Mouse (Mus musculus) forebrain, embryonic 11.5 days (tissue): ENCODE measurements around the gene Smg6. TPM values are rescaled to one million over a fixed set of nuclear protein-coding genes. Genes with fewer than 3 reads are reported as not detected.

Experiments used
- ATAC-seq: fragments of 200-750 bp; cut with Nextera tagmentation; replicated peaks from 2 replicates; pipeline ENCODE4 v1.8.0; 2017; ENCODE audit warnings: moderate TSS enrichment; ENCODE audit not compliant: low FRiP score
- DNase-seq: peaks from one replicate; pipeline ENCODE4 v3.0.0-alpha.2; 2017; ENCODE audit warnings: low spot score
- H3K27ac ChIP-seq: fragments of 300-500 bp; sonication (generic); 2 replicates; pipeline ENCODE4 v1.5.1; 2014; ENCODE audit warnings: low read depth, low read length
- H3K27me3 ChIP-seq: fragments of 300-500 bp; sonication (generic); 2 replicates; pipeline ENCODE4 v1.6.1; 2014; ENCODE audit warnings: mild to moderate bottlenecking, low read length, mixed read lengths; ENCODE audit not compliant: control insufficient read depth, insufficient read depth
- H3K36me3 ChIP-seq: fragments of 300-500 bp; sonication (generic); 2 replicates; pipeline ENCODE4 v1.6.1; 2014; ENCODE audit warnings: mild to moderate bottlenecking, low read length, moderate library complexity, mixed read lengths; ENCODE audit not compliant: control insufficient read depth, insufficient read depth
- H3K4me1 ChIP-seq: fragments of 300-500 bp; sonication (generic); replicated peaks from 2 replicates; pipeline ENCODE4 v1.6.1; 2014; ENCODE audit warnings: low read length, mixed read lengths; ENCODE audit not compliant: control insufficient read depth, insufficient read depth
- H3K4me2 ChIP-seq: fragments of 300-500 bp; sonication (generic); 2 replicates; pipeline ENCODE4 v1.6.1; 2014; ENCODE audit warnings: low read depth, mild to moderate bottlenecking, low read length, moderate library complexity, mixed read lengths; ENCODE audit not compliant: severe bottlenecking
- H3K4me3 ChIP-seq: fragments of 300-500 bp; sonication (generic); 2 replicates; pipeline ENCODE4 v1.5.1; 2014; ENCODE audit warnings: low read depth, low read length
- H3K9ac ChIP-seq: fragments of 300-500 bp; sonication (generic); 2 replicates; pipeline ENCODE4 v1.6.1; 2014; ENCODE audit warnings: low read length
- H3K9me3 ChIP-seq: fragments of 300-500 bp; sonication (generic); 2 replicates; pipeline ENCODE4 v1.6.1; 2016; ENCODE audit warnings: low read length, mixed read lengths; ENCODE audit not compliant: control insufficient read depth
- WGBS: fragments of 180-500 bp; shearing (Covaris S2); extraction: QIAGEN DNeasy Blood & Tissue Kit; methylation state at CpG from one replicate; pipeline ENCODE4 v1.1.7; 2014; 5-methylcytosine and 5-hydroxymethylcytosine counted together
- polyA plus RNA-seq: library from polyadenylated mRNA; unstranded; fragments of >200 nt; fragmentation: Nextera tagmentation; extraction: Ambion mirVana; gene quantifications from 2 replicates; pipeline ENCODE4 v1.2.1, GENCODE M21; 2014

The Smg6 gene
- polyA plus RNA-seq, 1 experiment from 2014 or later: 19.8 TPM

DNA sequence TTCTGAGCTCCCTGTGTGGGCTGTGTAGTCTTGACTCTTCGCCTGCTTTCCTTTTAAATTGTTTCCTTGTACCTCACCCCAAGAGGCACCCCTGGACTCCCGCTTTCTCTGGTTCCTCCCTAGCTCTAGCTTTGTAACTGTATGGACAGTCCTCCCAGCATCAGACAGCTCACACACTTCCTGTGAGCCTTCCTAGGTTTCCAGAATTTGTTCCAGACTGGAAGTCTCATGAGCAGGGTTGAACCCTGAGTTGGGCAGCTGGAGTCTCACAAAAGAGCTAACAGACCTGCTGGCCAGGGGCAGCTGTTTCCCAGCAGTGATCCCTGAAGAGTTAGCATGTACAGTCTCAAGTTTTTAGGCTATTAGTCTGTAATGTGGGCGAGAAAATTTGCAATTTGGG, 118.7 kb downstream of the Smg6 start:
- Histone ChIP-seq H3K4me3 (no peak overlapping the region), H3K27ac (no peak overlapping the region), H3K4me2 (no peak overlapping the region), H3K27me3 (no peaks in the 10 kb centered on the region), H3K9me3 (no peaks in the 10 kb centered on the region), H3K9ac (no peak overlapping the region), H3K36me3 (peaks cover 7% of the 10 kb centered on the region), H3K4me1 (no peaks in the 10 kb centered on the region)
- no peak for DNase-seq
- WGBS: 88% methylated on average over 3 of the region's 3 CpGs
- ATAC-seq: no peak

DNA sequence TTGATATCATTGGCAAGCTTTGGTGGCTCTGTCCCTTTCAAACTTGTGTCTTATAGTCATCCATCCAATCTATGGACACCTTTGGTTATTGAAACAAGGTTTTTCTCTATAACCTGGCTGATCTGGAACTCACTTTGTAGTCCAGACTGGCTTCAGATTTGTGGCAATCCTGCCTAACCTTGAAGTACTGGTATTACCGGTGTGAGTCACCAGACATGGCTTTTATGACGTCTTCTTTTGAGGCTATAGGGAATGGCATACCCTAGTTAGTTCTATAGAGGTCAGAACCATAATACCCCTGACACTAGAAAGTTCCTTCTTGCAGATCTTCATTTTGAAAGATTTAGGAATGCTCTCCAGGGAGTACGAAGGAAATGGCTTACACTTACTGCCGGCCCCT, 120.2 kb downstream of the Smg6 start:
- Histone ChIP-seq H3K27ac (no peak overlapping the region), H3K4me3 (no peak overlapping the region), H3K36me3 (peaks cover 7% of the 10 kb centered on the region), H3K4me1 (no peaks in the 10 kb centered on the region), H3K4me2 (no peak overlapping the region), H3K9me3 (no peaks in the 10 kb centered on the region), H3K9ac (no peak overlapping the region), H3K27me3 (no peaks in the 10 kb centered on the region)
- 94% methylated on average over 4 of the region's 4 CpGs for WGBS
- no peak for ATAC-seq
- DNase-seq: no peak

DNA sequence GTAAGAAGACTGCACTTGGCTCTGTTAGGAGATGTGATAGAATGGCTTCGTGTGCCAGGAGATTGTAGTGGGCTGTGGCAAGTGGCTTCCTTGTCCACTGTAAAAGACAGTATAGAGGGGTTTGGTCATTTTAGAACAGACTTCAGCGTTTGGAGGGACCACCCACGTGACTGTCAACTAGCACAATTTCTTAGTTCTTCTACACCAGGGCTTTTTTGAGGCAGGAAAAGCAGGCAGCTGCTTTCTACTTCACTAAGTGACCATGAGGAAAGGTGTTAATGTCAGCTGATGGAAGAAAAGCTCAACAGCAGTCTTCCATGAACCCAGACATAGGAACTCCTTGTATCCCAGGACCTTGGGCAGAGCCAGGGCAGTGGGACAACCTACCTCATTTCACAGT, 121.0 kb downstream of the Smg6 start:
- no peak overlapping the region for H3K27ac ChIP-seq

DNA sequence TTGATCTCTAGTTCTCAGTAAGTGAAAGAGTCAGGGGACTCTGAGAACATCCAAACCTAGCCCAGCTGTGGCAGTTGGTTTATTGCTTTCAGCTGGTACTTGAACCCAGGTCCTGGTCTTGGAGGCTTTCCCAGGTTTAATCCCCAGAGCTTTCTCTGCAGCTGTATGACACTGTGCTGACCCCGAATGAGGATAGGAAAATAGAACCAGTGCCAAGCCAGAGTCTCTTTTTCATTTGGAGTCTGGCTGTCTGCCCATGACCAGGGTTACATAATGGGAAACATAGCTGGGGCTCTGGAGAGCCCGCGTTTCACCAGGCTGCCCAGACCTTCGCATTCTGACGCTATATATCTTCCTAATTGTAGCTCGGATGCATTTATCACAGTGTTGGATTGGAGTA, 121.4 kb downstream of the Smg6 start:
- WGBS: 81% methylated on average over 6 of the region's 6 CpGs
- Histone ChIP-seq H3K4me3 (no peak overlapping the region), H3K9ac (no peak overlapping the region), H3K27me3 (no peaks in the 10 kb centered on the region), H3K9me3 (no peaks in the 10 kb centered on the region), H3K27ac (no peak overlapping the region), H3K4me2 (no peak overlapping the region), H3K36me3 (peaks cover 2% of the 10 kb centered on the region; the same call in 1 of the 2 replicates), H3K4me1 (no peaks in the 10 kb centered on the region)
- ATAC-seq (no peak), DNase-seq (no peak)

More for the DNA sequence above, 121.0 kb downstream of the Smg6 start:
- 85% methylated on average over 3 of the region's 3 CpGs for WGBS
- ATAC-seq: no peak
- H3K9me3 ChIP-seq: no peaks in the 10 kb centered on the region
- H3K36me3 ChIP-seq: peaks cover 6% of the 10 kb centered on the region
- no peaks in the 10 kb centered on the region for H3K4me1 ChIP-seq
- no peak overlapping the region for H3K9ac ChIP-seq
- H3K27me3 ChIP-seq: no peaks in the 10 kb centered on the region
- DNase-seq: no peak
- H3K4me3 ChIP-seq: no peak overlapping the region
- no peak overlapping the region for H3K4me2 ChIP-seq

DNA sequence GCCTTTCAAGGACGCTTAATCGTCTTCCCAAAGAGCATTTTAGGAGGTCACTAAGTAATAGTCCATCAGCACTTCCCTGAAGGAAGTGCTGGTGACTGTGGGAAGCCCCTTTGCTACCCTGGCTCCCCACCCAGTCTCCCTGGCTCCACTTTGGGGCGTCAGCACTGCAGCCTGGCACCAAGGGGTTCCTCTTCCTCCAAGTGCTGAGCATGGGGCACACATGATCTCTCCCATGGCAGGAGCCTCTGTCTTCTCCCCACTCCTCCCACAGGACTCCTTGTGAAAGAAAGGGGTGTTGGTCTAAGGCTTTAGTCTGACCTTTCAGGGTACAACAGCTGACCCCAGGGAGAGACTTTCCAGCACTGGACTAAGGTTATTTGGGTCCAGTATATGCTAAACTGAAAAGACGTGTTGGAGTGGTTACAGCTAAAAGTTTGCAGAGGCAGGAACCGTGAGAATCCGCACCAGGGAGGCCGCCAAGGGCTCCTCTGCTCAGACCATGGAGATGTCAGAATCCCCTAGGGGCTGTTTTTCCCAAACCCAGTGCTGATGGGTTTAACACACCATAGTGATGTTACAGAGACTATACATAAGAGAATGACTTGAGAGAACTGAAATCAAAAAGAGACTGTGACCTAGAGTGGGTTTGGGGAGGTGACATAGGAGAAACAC, 122.2 kb downstream of the Smg6 start:
- DNase-seq (no peak), ATAC-seq (no peak)
- 89% methylated on average over 7 of the region's 7 CpGs for WGBS
- Histone ChIP-seq H3K9ac (no peak overlapping the region), H3K9me3 (no peaks in the 10 kb centered on the region), H3K36me3 (no peaks in the 10 kb centered on the region; the same call in 1 of the 2 replicates), H3K27me3 (no peaks in the 10 kb centered on the region), H3K4me1 (no peaks in the 10 kb centered on the region), H3K27ac (no peak overlapping the region), H3K4me2 (no peak overlapping the region), H3K4me3 (no peak overlapping the region)

DNA sequence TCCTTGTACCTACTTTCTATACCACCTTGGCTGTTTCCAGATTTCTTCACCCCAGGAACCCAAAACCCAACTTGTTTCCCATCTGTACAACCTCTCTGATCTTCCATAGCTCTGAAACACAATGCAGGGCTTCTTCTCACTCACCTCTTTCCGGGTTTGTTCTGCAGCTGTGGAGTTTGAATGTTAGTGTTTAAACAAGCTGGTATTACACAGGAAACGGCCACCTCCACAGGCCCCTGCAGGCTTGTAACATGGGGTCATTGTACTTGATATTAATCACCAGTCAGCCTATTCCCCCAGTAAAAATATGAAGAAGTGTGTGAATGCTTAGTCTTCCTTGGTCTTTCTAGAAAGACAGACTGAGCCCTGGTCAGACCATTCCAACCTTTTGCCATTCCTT, 123.5 kb downstream of the Smg6 start:
- Histone ChIP-seq H3K4me2 (no peak overlapping the region), H3K9ac (no peak overlapping the region), H3K4me1 (no peaks in the 10 kb centered on the region), H3K27ac (no peak overlapping the region), H3K27me3 (no peaks in the 10 kb centered on the region), H3K9me3 (no peaks in the 10 kb centered on the region), H3K4me3 (no peak overlapping the region), H3K36me3 (no peaks in the 10 kb centered on the region; the same call in 1 of the 2 replicates)
- DNase-seq: no peak
- ATAC-seq: no peak
- 60% methylated on average over 2 of the region's 2 CpGs for WGBS

DNA sequence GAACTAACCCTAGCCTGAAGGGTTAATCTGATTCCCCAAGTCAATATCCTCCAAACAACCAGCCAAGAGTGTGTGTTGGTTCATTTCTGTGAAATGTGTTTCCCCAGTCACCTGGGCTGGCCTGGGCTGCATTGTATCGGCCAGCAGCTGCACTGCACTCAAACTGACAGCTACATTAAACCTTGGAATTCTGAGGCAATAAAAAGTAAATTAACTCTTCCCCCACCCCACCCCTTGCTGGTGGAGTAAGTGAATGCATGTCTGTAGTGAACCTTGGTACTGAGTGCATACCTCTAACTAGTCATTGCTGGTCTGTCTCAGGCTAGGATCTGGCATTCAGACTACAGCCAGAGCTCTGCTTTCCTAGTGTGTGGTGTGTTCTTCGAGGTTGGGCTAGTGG, 124.2 kb downstream of the Smg6 start:
- H3K9ac ChIP-seq: no peak overlapping the region
- H3K27me3 ChIP-seq: no peaks in the 10 kb centered on the region
- no peak overlapping the region for H3K27ac ChIP-seq
- no peaks in the 10 kb centered on the region for H3K4me1 ChIP-seq
- H3K9me3 ChIP-seq: no peaks in the 10 kb centered on the region
- H3K36me3 ChIP-seq: no peaks in the 10 kb centered on the region; the same call in 1 of the 2 replicates
- H3K4me3 ChIP-seq: no peak overlapping the region
- DNase-seq (no peak), ATAC-seq (no peak)
- no peak overlapping the region for H3K4me2 ChIP-seq
- WGBS: 92% methylated on average over 2 of the region's 2 CpGs

DNA sequence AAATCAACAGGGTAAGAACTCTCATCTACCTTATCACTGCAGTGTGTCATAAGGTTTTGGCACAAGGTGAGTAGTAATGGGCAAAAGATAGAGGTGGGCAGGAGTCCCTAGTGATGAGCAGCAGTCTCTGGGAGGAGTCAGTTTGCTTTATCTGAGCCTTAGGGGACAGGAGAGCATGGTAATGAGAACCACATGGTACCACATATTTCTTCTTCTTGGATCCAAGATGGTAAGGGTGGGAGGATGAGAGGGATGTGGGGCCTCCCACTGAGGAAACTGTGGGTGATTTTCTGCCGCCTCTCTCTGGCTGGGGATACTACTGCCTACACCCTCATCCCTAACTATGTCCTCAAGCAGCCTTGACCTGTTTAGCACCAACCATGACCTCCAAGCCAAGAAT, 125.6 kb downstream of the Smg6 start:
- ATAC-seq (no peak), DNase-seq (no peak)
- Histone ChIP-seq H3K4me3 (no peak overlapping the region), H3K27ac (peak overlapping the region; percentile 41), H3K9me3 (no peaks in the 10 kb centered on the region), H3K9ac (no peak overlapping the region), H3K27me3 (no peaks in the 10 kb centered on the region), H3K4me1 (no peaks in the 10 kb centered on the region), H3K36me3 (no peaks in the 10 kb centered on the region; the same call in 1 of the 2 replicates), H3K4me2 (no peak overlapping the region)
- 67% methylated on average over 1 of the region's 1 CpGs for WGBS
